Mouse (Mus musculus) heart, embryonic 13.5 days (tissue): ENCODE results near the gene Cryba2. TPM values are rescaled to one million over a fixed set of nuclear protein-coding genes. Genes with fewer than 3 reads are reported as not detected.
A peak's percentile ranks its signal among the peaks of the same experiment; 100 is the strongest.

Experiments
- ATAC-seq: fragments of 200-750 bp; cut with Nextera tagmentation; 2 replicates; pipeline ENCODE4 v1.8.0; 2017; ENCODE audit warnings: moderate TSS enrichment; ENCODE audit not compliant: insufficient number of reproducible peaks, low FRiP score, low TSS enrichment; ENCODE audit errors: extremely low read depth
- H3K27ac ChIP-seq: fragments of 300-500 bp; sonication (generic); replicated peaks from 2 replicates; pipeline ENCODE4 v1.5.1; 2015; ENCODE audit warnings: moderate library complexity, mild to moderate bottlenecking, inconsistent platforms
- H3K27me3 ChIP-seq: fragments of 300-500 bp; sonication (generic); replicated peaks from 2 replicates; pipeline ENCODE4 v1.6.1; 2015; ENCODE audit warnings: mild to moderate bottlenecking, inconsistent platforms
- H3K36me3 ChIP-seq: fragments of 300-500 bp; sonication (generic); 2 replicates; pipeline ENCODE4 v1.6.1; 2015; ENCODE audit warnings: mild to moderate bottlenecking, inconsistent platforms
- H3K4me1 ChIP-seq: fragments of 300-500 bp; sonication (generic); 2 replicates; pipeline ENCODE4 v1.6.1; 2015; ENCODE audit warnings: inconsistent platforms
- H3K4me2 ChIP-seq: fragments of 300-500 bp; sonication (generic); 2 replicates; pipeline ENCODE4 v1.6.1; 2015; ENCODE audit warnings: inconsistent platforms, mild to moderate bottlenecking, moderate library complexity
- H3K4me3 ChIP-seq: fragments of 300-500 bp; sonication (generic); 2 replicates; pipeline ENCODE4 v1.5.1; 2015; ENCODE audit warnings: moderate library complexity, mild to moderate bottlenecking, inconsistent platforms
- H3K9ac ChIP-seq: fragments of 300-500 bp; sonication (generic); 2 replicates; pipeline ENCODE4 v1.6.1; 2015; ENCODE audit warnings: inconsistent platforms, mild to moderate bottlenecking, moderate library complexity
- H3K9me3 ChIP-seq: fragments of 300-500 bp; sonication (generic); 2 replicates; pipeline ENCODE4 v1.6.1; 2016; ENCODE audit warnings: inconsistent platforms
- WGBS: fragments of 180-500 bp; shearing (Covaris S2); methylation state at CpG from one replicate; pipeline ENCODE4 v1.1.7; 2015; ENCODE audit warnings: mixed read lengths; 5-methylcytosine and 5-hydroxymethylcytosine counted together
- polyA plus RNA-seq: library from polyadenylated mRNA; unstranded; fragments of >200 nt; fragmentation: Nextera tagmentation; extraction: Ambion mirVana; gene quantifications from 2 replicates; pipeline ENCODE4 v1.2.1, GENCODE M21; 2015

Gene Cryba2
- polyA plus RNA-seq, 1 experiment from 2014 or later = not detected

GRCm38 (mm10) chr1:74882828-74883227 lies 10.1 kb downstream of the Cryba2 start:
- Histone ChIP-seq H3K9me3 (no peaks in the 10 kb centered on the region), H3K27me3 (peaks cover 98% of the 10 kb centered on the region), H3K9ac (no peak overlapping the region; the same call in 1 of the 2 replicates), H3K4me1 (peaks cover 34% of the 10 kb centered on the region), H3K4me2 (peak overlapping the region; percentile 76), H3K4me3 (peak overlapping the region; percentile 49), H3K27ac (no peak overlapping the region), H3K36me3 (no peaks in the 10 kb centered on the region)
- WGBS = 6% methylated on average over 8 of the region's 8 CpGs
- no peak for ATAC-seq

GRCm38 (mm10) chr1:74882055-74882734 lies 10.7 kb downstream of the Cryba2 start:
- ATAC-seq = no peak
- no peaks in the 10 kb centered on the region for H3K9me3 ChIP-seq
- H3K27ac ChIP-seq = no peak overlapping the region
- H3K4me1 ChIP-seq = peaks cover 34% of the 10 kb centered on the region
- H3K36me3 ChIP-seq = no peaks in the 10 kb centered on the region
- H3K4me2 ChIP-seq = peak overlapping the region; percentile 76
- H3K27me3 ChIP-seq = peaks cover 99% of the 10 kb centered on the region
- peak overlapping the region; percentile 55 for H3K9ac ChIP-seq
- WGBS = 1% methylated on average over 72 of the region's 74 CpGs
- peak overlapping the region; percentile 49 for H3K4me3 ChIP-seq

- Histone ChIP-seq H3K4me1 (peaks cover 31% of the 10 kb centered on the region), H3K4me3 (0 out of 2 replicates have a peak overlapping the region, but pooled peaks have one; percentile 8), H3K4me2 (no peak overlapping the region), H3K27ac (no peak overlapping the region), H3K36me3 (no peaks in the 10 kb centered on the region), H3K9ac (no peak overlapping the region), H3K9me3 (no peaks in the 10 kb centered on the region), H3K27me3 (peaks cover 97% of the 10 kb centered on the region)
- 6% methylated on average over 18 of the region's 18 CpGs for WGBS
- ATAC-seq = no peak
Measured at GRCm38 (mm10) chr1:74880785-74881360, 12.1 kb downstream of the Cryba2 start.

DNA sequence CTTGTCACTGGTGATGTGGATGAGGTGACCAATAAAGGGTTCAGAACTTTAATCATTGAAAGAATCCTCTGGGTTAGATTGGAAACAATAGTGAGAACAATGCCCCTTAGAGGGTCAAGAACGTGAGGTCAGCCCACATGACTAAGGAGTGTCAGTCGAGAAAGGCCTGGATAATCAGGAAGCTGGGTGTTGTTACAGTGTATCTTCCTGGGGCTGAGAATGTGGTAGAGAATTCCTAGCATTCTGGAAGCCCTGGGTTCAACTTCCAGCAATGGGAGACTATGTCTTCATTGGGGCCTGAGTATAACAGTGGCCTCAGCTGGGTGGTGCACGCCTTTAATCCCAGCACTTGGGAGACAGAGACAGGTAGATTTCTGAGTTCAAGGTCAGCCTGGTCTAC lies 15.7 kb downstream of the Cryba2 start:
- no peak for ATAC-seq
- Histone ChIP-seq H3K4me2 (no peak overlapping the region), H3K27ac (no peak overlapping the region), H3K9me3 (no peaks in the 10 kb centered on the region), H3K4me3 (no peak overlapping the region), H3K9ac (no peak overlapping the region), H3K4me1 (peaks cover 6% of the 10 kb centered on the region), H3K27me3 (peaks cover 93% of the 10 kb centered on the region), H3K36me3 (no peaks in the 10 kb centered on the region)
- WGBS = 36% methylated on average over 3 of the region's 3 CpGs

GRCm38 (mm10) chr1:74872218-74872617 lies 20.7 kb downstream of the Cryba2 start:
- no peak overlapping the region for H3K9ac ChIP-seq
- no peak overlapping the region for H3K4me3 ChIP-seq
- 58% methylated on average over 2 of the region's 2 CpGs for WGBS
- ATAC-seq = no peak
- no peak overlapping the region for H3K27ac ChIP-seq
- peaks cover 88% of the 10 kb centered on the region for H3K27me3 ChIP-seq
- H3K9me3 ChIP-seq = no peaks in the 10 kb centered on the region
- no peaks in the 10 kb centered on the region for H3K4me1 ChIP-seq
- no peak overlapping the region for H3K4me2 ChIP-seq
- no peaks in the 10 kb centered on the region for H3K36me3 ChIP-seq

DNA sequence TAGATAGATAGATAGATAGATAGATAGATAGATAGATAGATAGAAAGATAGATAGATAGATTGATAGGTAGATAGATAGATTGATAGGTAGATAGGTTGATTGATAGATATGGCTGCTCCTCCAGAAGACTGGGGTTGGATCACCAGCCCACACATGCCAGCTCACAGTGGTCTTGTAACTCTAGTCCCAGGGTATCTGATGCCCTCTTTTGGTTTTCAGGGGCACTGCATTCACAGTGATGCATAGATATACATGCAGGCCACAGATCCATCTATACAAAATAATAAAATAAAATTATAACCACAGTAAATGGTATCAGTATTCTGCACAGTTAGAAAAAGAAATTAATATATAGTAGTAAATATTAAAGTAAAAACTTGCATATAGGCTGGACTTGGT lies 31.2 kb downstream of the Cryba2 start:
- Histone ChIP-seq H3K27me3 (peaks cover 67% of the 10 kb centered on the region), H3K4me2 (no peak overlapping the region), H3K27ac (no peak overlapping the region), H3K9me3 (no peaks in the 10 kb centered on the region), H3K4me3 (no peak overlapping the region), H3K9ac (no peak overlapping the region), H3K36me3 (no peaks in the 10 kb centered on the region), H3K4me1 (peaks cover 14% of the 10 kb centered on the region)
- ATAC-seq = no peak

- H3K27me3 ChIP-seq = peaks cover 83% of the 10 kb centered on the region
- H3K27ac ChIP-seq = no peak overlapping the region
- no peak for ATAC-seq
- H3K4me2 ChIP-seq = no peak overlapping the region
- H3K36me3 ChIP-seq = no peaks in the 10 kb centered on the region
- H3K9ac ChIP-seq = no peak overlapping the region
- H3K4me1 ChIP-seq = peaks cover 32% of the 10 kb centered on the region
- no peaks in the 10 kb centered on the region for H3K9me3 ChIP-seq
- 36% methylated on average over 6 of the region's 6 CpGs for WGBS
- H3K4me3 ChIP-seq = no peak overlapping the region
Measured at GRCm38 (mm10) chr1:74859223-74859984, 33.5 kb downstream of the Cryba2 start.

DNA sequence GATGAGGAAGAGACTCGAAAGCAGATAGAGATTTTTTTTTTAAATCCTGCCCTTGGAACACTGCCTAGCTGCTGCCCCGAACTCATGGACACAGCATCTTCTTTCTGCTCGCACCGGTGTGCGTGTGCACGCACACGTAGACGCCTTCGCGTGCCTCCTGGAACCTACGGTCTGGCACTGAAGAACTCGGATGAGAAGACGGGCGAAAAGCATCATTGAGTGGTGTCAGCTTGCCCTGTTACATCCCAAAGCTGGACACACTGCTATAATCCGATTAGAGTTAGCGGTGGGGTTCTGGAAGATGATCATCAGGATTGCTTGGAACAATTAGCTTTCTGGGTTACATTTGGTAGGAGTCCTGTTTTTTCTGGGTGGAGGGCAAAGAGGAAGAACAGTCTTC lies 34.1 kb downstream of the Cryba2 start:
- Histone ChIP-seq H3K4me2 (peak overlapping the region; percentile 64), H3K36me3 (no peaks in the 10 kb centered on the region), H3K4me1 (peaks cover 35% of the 10 kb centered on the region), H3K4me3 (peak overlapping the region; percentile 43), H3K27ac (no peak overlapping the region), H3K9me3 (no peaks in the 10 kb centered on the region), H3K27me3 (peaks cover 89% of the 10 kb centered on the region), H3K9ac (no peak overlapping the region)
- no peak for ATAC-seq
- WGBS = 8% methylated on average over 16 of the region's 16 CpGs

DNA sequence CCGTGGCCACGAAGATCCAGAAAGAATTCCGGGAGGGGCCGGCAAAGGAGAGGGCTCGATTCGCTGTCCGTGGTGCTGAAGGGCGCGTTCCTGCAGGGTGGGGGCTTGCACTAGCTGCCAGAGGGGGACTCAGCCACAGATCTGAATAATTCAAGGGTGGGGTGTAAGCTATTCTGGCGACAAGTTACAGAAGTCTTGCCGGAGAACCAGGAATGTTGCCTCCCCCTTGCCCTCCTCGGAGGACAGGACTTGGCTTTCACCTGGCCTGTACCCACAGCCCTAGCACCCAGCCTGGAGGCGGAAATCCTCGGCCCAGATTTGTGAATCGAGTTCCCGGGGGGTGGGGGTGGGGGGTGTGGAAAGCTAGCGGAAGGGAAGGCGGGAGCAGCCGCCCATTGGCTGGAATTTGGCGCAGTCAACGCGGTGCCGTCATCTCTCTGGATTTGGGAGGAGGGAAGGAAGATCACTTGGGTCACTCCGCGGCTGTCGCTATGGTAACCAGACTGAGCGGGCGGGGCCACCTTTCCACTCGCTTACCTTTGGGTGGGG lies 34.7 kb downstream of the Cryba2 start:
- Histone ChIP-seq H3K9ac (no peak overlapping the region), H3K9me3 (no peaks in the 10 kb centered on the region), H3K4me3 (peak overlapping the region; percentile 43), H3K4me1 (peaks cover 35% of the 10 kb centered on the region), H3K36me3 (no peaks in the 10 kb centered on the region), H3K27ac (no peak overlapping the region), H3K4me2 (peak overlapping the region; percentile 64), H3K27me3 (peaks cover 94% of the 10 kb centered on the region)
- no peak for ATAC-seq
- WGBS = under 1% methylated on average over 29 of the region's 29 CpGs

DNA sequence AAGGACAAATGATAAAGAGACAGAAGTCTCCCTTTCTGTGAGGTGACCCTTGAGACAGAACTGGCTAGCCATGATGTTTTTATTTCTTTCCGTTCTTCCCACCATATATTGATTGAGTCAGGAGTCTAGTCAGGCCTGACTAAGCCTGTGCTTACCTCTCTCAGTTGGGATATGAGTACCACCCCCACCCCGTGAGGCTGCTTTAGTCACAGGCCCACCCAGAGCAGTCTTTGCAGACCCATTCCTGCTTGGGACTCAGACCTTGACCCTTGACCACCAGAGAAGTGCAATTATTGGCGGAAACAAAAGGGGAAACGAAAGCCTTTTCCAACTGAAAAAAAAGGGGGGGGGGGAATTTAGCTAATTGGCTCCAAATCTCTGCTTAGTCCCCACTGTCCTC lies 35.3 kb downstream of the Cryba2 start:
- Histone ChIP-seq H3K27me3 (peaks cover 97% of the 10 kb centered on the region), H3K36me3 (no peaks in the 10 kb centered on the region), H3K4me2 (peak overlapping the region; percentile 64), H3K4me1 (peaks cover 35% of the 10 kb centered on the region), H3K27ac (no peak overlapping the region), H3K9me3 (no peaks in the 10 kb centered on the region), H3K4me3 (peak overlapping the region; percentile 43), H3K9ac (no peak overlapping the region)
- WGBS = 12% methylated on average over 4 of the region's 4 CpGs
- ATAC-seq = no peak

DNA sequence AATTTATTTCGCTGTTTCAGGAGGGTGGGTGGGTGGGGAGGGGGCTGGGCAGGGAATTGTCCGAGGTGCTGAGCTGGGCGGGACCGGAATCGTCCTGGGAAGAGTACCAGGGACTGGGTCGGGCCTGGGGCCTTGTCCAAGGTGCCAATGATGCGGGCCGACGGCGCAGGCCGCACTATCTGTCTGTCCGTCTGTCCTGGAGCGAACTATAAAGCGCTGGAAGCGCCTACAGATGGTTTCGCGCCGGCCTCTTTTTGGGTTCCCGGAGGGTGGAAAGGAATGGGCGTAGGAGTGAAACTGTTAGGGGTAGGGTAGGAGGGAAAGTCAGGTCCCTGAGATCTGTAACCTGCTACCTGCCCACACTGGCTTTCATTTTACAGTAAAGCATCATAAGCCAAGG lies 35.7 kb downstream of the Cryba2 start:
- H3K4me3 ChIP-seq = no peak overlapping the region
- peaks cover 35% of the 10 kb centered on the region for H3K4me1 ChIP-seq
- H3K4me2 ChIP-seq = no peak overlapping the region
- no peaks in the 10 kb centered on the region for H3K9me3 ChIP-seq
- H3K27me3 ChIP-seq = peaks cover 97% of the 10 kb centered on the region
- H3K36me3 ChIP-seq = no peaks in the 10 kb centered on the region
- H3K9ac ChIP-seq = no peak overlapping the region
- H3K27ac ChIP-seq = no peak overlapping the region
- 3% methylated on average over 20 of the region's 20 CpGs for WGBS
- ATAC-seq = no peak
